Mouse (Mus musculus): Measurements from ENCODE around the gene Aldoc.

Gene Aldoc

DNA sequence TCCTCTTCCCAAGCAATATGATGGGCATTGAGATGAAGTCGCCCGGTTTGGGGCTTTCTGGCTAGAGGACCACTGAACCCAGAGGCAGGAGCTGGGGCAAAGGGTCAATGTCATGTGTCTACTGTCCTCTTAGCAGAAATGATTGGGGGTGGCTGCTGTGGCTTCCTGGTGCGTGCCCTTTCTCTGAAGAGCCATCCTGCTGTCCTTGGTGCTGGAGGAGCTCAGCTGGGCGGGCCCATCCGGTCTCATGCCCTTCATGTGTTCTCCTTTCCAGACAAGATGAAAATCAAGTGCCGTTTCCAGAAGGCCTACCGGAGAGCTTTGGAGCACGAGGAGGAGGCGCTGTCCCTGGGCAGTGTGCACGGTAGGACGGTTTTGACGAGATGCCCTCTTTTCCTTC lies 9.9 kb downstream of the Aldoc start:
- DNase-seq (ENCODE audit: low read depth, low spot score), result no peak

DNA sequence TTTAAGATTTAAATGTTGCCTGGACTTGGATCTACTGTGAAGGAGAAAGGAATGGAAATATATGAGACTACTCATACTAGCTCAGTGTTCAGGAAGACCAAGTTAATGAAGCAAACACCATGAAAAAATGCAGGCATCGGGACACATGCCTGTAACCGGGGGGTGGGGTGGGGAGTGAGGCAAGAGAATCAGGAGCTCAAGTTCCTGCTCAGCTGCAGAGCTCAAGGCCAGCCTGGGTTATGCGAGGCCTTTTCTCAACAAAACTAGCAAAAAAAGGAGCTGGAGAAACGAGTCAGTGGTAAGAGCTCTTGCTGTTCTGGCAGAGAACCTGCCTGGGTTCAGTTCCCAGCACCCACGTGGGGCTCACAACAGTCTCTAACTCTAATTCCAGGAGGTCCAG lies 11.2 kb downstream of the Aldoc start:
- no peak for DNase-seq (ENCODE audit: low read depth, low spot score)

DNA sequence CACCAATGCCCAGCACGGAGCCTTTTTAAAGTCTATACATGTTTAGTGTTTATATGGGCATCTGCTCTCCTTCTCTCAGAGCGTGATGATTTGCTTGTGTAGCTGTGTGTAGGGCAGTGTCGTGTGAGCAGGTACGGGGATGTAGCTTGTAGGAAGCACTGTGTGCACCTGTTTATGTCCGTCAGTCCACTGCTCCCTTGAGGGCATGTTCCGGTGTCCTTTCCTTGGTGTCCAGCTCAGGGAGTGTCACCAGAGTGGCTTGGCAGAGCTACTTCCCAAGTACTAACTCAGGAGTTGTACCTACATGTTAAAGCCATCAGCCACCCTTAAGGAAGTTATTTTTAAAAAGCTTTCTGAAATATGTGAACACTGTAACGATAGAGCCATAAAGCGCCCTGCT lies 14.3 kb downstream of the Aldoc start:
- DNase-seq (ENCODE audit: low read depth, low spot score), result no peak

GRCm38 (mm10) chr11:78341702-78342101 lies 18.9 kb downstream of the Aldoc start:
- DNase-seq (ENCODE audit: low read depth, low spot score), result no peak

GRCm38 (mm10) chr11:78343381-78344327 lies 20.9 kb downstream of the Aldoc start, which contains the start of gene Unc119:
TSS of gene Unc119 (plus strand) at chr11:78343482.
- DNase-seq (ENCODE audit: low read depth, low spot score), result no peak

DNA sequence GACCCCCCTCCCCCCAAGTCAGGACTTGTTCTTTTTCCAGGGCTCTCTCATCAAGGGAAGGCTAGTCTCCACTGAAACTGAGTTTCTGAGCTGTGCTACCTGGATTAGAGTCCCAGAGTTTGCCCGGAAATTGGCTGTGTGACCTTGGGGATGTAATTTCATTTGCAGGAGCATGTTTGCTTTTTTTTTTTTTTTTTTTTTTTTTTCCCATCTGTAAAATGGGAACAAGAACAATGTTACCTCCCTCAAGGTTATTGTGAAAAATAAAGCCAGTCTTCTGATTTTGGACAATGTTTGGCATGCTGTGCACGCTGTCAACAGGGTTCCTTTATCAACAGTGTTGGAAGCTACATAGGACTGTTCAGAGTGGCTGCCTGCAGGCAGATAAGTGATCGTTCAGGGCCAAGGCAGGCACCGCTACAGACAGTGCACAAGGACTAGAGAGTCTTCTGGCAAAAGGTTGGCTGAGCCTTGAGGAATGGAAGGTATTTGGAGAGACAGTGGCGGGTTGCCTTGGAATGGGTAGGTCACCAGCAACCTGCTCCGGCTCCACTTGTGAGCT lies 21.6 kb downstream of the Aldoc start:
- DNase-seq (ENCODE audit: low read depth, low spot score), result no peak

GRCm38 (mm10) chr11:78344890-78345715 lies 22.3 kb downstream of the Aldoc start:
- no peak for DNase-seq (ENCODE audit: low read depth, low spot score)

DNA sequence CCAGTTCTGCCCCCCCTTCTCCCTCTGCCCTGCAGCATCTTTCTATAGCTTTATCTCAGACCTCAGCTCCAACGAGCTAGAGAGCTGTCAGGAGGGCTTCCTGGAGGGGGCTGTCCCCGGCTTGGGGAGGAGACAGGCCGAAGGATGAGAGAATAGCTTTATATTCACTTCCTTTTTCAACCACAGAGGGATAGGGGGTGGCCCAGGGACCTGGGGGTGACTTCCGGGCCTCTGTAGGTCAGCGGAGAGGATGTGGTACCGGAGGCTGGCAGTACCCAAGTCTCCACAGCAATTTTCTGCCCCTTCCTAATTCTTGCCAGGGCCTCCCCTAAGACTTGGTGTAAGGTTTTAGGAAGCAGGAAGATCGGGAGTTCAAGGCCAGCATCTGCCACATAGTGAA lies 23.0 kb downstream of the Aldoc start:
- no peak for DNase-seq (ENCODE audit: low read depth, low spot score)

GRCm38 (mm10) chr11:78346326-78347069 lies 23.7 kb downstream of the Aldoc start:
- no peak for DNase-seq (ENCODE audit: low read depth, low spot score)

DNA sequence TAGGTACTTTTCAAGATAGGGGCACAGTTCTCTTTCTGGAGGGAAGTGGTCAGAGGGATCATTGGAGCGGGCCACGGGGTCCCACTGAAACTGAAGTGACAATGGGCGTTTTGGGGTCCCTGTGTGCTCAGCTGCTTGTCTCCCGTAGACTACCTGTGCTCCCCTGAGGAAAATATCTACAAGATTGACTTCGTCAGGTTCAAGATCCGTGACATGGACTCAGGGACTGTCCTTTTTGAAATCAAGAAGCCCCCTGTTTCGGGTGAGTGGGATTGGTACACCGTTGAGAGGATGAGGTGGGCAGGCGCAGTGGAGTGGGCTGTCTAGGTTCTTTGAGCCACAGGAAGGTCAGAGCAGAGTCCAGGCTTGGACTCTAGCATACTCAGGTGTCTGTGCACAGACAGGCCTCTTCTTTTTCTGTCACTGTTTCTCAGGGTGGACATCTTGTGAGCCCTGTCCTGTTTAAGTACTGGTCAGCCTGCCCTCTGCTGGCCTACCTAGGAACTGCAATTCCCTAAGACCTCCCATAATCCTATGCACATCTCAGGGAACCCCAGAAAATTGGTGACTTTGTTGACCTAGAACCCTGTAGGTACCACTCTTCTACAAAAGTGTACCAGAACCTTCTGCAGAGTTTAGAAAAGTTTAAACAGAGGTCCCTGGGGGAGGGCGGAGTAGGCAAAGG lies 24.4 kb downstream of the Aldoc start:
- peak; percentile 46 for DNase-seq (ENCODE audit: low read depth, low spot score)

- DNase-seq (ENCODE audit: low read depth, low spot score), result no peak
These were observed 25.1 kb downstream of the Aldoc start for GRCm38 (mm10) chr11:78347908-78348307.

- no peak for DNase-seq (ENCODE audit: low read depth, low spot score)
These were observed 25.7 kb downstream of the Aldoc start for GRCm38 (mm10) chr11:78348474-78348873.

GRCm38 (mm10) chr11:78349441-78350358 lies 26.9 kb downstream of the Aldoc start:
- DNase-seq (ENCODE audit: low read depth, low spot score), result no peak

- DNase-seq (ENCODE audit: low read depth, low spot score), result no peak
These were observed 30.3 kb downstream of the Aldoc start for GRCm38 (mm10) chr11:78353081-78353480.

DNA sequence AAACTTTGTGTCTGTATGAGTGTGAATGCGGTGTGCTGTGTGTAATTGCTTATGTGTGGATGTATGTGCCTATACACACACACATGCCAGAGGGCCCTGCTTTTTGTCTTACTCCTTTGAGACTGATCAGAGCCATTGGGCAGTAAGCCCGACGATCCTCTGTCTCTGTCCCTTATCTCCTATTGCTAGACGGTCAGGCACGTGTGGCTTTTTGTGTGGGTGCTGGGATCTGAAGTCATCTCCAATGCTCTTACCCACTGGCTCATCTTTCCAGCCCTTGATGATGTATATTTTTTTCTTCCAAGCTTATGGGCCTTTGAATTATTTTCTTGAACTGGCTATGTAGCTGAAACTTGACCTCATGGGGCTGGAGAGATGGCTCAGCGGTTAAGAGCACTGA lies 32.1 kb downstream of the Aldoc start:
- no peak for DNase-seq (ENCODE audit: low read depth, low spot score)

GRCm38 (mm10) chr11:78355471-78356238 lies 32.9 kb downstream of the Aldoc start:
- DNase-seq (ENCODE audit: low read depth, low spot score), result no peak

DNA sequence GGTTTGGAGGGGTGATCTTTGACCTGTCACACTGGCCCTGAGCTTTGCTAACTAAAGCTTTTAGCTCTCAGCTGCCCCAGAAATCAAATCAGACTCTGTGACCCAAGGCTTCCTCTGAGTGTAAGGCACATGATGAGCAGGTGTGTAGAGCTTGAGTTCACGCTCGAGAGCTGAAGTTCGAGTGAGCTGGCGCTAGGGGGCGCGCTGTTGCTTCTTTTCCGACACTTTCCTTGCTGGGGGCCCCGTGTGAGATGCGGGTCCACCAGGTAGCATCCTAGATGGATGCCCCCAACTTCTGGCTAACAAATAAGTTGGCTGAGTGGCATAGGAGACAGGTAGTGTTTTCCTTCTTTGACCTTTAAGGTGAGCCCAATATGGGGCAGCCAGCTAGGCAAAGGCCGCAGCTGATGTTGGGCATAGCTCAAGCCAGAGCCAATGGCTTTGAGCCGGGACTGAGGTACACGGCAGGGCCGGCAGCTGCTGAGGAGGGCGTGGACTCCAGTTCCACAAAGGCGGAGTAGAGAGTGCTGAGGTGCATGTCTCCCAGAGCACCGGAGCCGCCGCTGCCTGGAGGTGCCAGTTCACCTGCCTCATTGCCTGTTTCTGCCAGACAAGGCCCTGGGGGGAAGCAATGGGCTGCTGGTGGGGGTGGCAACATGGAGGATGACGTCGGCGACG lies 35.7 kb downstream of the Aldoc start:
- DNase-seq (ENCODE audit: low read depth, low spot score), result no peak

- DNase-seq (ENCODE audit: low read depth, low spot score), result peak; percentile 51
These were observed 37.5 kb downstream of the Aldoc start for GRCm38 (mm10) chr11:78360125-78360788.
